Mouse (Mus musculus) forebrain, embryonic 13.5 days (tissue): ENCODE measurements at regions not wholly inside any gene's neighbourhood (a gene's known extent, or its start where the extent isn't known, plus 50 kb on each side); places are given as distances from the start of the nearest gene placed in this dataset.
A peak's percentile ranks its signal among the peaks of the same experiment; 100 is the strongest.
"Not testable (repeated sequence)": the region's sequence is repeated elsewhere in the genome, so short reads cannot be mapped to it uniquely, and the experiment has no call there.

ENCODE experiments used
- ATAC-seq: fragments of 200-750 bp; cut with Nextera tagmentation; 2 replicates; pipeline ENCODE4 v1.8.0; 2017
- H3K27ac ChIP-seq: fragments of 300-500 bp; sonication (generic); 2 replicates; pipeline ENCODE4 v1.5.1; 2015; ENCODE audit warnings: inconsistent platforms, mild to moderate bottlenecking, moderate library complexity
- H3K27me3 ChIP-seq: fragments of 300-500 bp; sonication (generic); 2 replicates; pipeline ENCODE4 v1.6.1; 2015; ENCODE audit warnings: mild to moderate bottlenecking, inconsistent platforms
- H3K36me3 ChIP-seq: fragments of 300-500 bp; sonication (generic); 2 replicates; pipeline ENCODE4 v1.6.1; 2015; ENCODE audit warnings: mild to moderate bottlenecking, inconsistent platforms; ENCODE audit not compliant: poor library complexity, severe bottlenecking
- H3K4me1 ChIP-seq: fragments of 300-500 bp; sonication (generic); 2 replicates; pipeline ENCODE4 v1.6.1; 2015; ENCODE audit warnings: inconsistent platforms
- H3K4me2 ChIP-seq: fragments of 300-500 bp; sonication (generic); 2 replicates; pipeline ENCODE4 v1.6.1; 2015; ENCODE audit warnings: inconsistent platforms, mild to moderate bottlenecking, moderate library complexity
- H3K4me3 ChIP-seq: fragments of 300-500 bp; sonication (generic); 2 replicates; pipeline ENCODE4 v1.5.1; 2015; ENCODE audit warnings: mild to moderate bottlenecking, inconsistent platforms
- H3K9ac ChIP-seq: fragments of 300-500 bp; sonication (generic); 2 replicates; pipeline ENCODE4 v1.6.1; 2015; ENCODE audit warnings: mild to moderate bottlenecking, inconsistent platforms
- H3K9me3 ChIP-seq: fragments of 300-500 bp; sonication (generic); replicated peaks from 2 replicates; pipeline ENCODE4 v1.6.1; 2016; ENCODE audit warnings: inconsistent platforms
- WGBS: fragments of 180-500 bp; shearing (Covaris S2); methylation state at CpG from one replicate; pipeline ENCODE4 v1.1.7; 2015; 5-methylcytosine and 5-hydroxymethylcytosine counted together

GRCm38 (mm10) chr1:157875006-157875405 is 368.5 kb downstream of the Sec16b start:
- H3K4me2 ChIP-seq: no peak overlapping the region
- no peak for ATAC-seq
- H3K4me1 ChIP-seq: peaks cover 10% of the 10 kb centered on the region; the same call in 1 of the 2 replicates
- H3K27ac ChIP-seq: no peak overlapping the region
- 60% methylated on average over 2 of the region's 2 CpGs for WGBS
- H3K4me3 ChIP-seq: no peak overlapping the region
- no peaks in the 10 kb centered on the region for H3K36me3 ChIP-seq
- no peaks in the 10 kb centered on the region for H3K9me3 ChIP-seq
- no peaks in the 10 kb centered on the region for H3K27me3 ChIP-seq
- H3K9ac ChIP-seq: no peak overlapping the region

- H3K4me1 ChIP-seq: peaks cover 10% of the 10 kb centered on the region; the same call in 1 of the 2 replicates
- H3K9ac ChIP-seq, ATAC-seq, H3K27me3 ChIP-seq, H3K4me3 ChIP-seq, H3K36me3 ChIP-seq, H3K4me2 ChIP-seq, H3K9me3 ChIP-seq, H3K27ac ChIP-seq: not testable (repeated sequence)
- 95% methylated on average over 2 of the region's 4 CpGs for WGBS
Observed at GRCm38 (mm10) chr1:157877117-157877516, 370.6 kb downstream of the Sec16b start.

GRCm38 (mm10) chr1:157887146-157887545 is 380.6 kb downstream of the Sec16b start:
- Histone ChIP-seq H3K9ac (no peak overlapping the region), H3K4me3 (no peak overlapping the region), H3K9me3 (no peaks in the 10 kb centered on the region), H3K27me3 (no peaks in the 10 kb centered on the region), H3K4me1 (peaks cover 17% of the 10 kb centered on the region), H3K36me3 (no peaks in the 10 kb centered on the region), H3K27ac (no peak overlapping the region), H3K4me2 (no peak overlapping the region)
- ATAC-seq: no peak
- 33% methylated on average over 1 of the region's 1 CpGs for WGBS

GRCm38 (mm10) chr1:157888573-157888972 is 382.0 kb downstream of the Sec16b start:
- Histone ChIP-seq H3K9me3 (no peaks in the 10 kb centered on the region), H3K36me3 (no peaks in the 10 kb centered on the region), H3K27ac (peak overlapping the region; percentile 54; the same call in 1 of the 2 replicates), H3K4me2 (no peak overlapping the region), H3K4me3 (no peak overlapping the region), H3K27me3 (no peaks in the 10 kb centered on the region), H3K4me1 (peaks cover 23% of the 10 kb centered on the region), H3K9ac (no peak overlapping the region)
- peak; percentile 90 for ATAC-seq
- whole genome bisulfite sequencing: 87% methylated on average over 7 of the region's 7 CpGs

GRCm38 (mm10) chr1:157906168-157906567 is 399.6 kb downstream of the Sec16b start:
- ATAC-seq: no peak
- no peak overlapping the region for H3K27ac ChIP-seq
- H3K4me2 ChIP-seq: no peak overlapping the region
- 84% methylated on average over 2 of the region's 2 CpGs for WGBS
- no peaks in the 10 kb centered on the region for H3K27me3 ChIP-seq
- no peaks in the 10 kb centered on the region for H3K36me3 ChIP-seq
- no peaks in the 10 kb centered on the region for H3K9me3 ChIP-seq
- H3K9ac ChIP-seq: no peak overlapping the region
- no peak overlapping the region for H3K4me3 ChIP-seq
- no peaks in the 10 kb centered on the region for H3K4me1 ChIP-seq

GRCm38 (mm10) chr1:157937800-157938348 is 418.3 kb downstream of the Brinp2 start:
- H3K27me3 ChIP-seq: no peaks in the 10 kb centered on the region
- no peak overlapping the region for H3K4me3 ChIP-seq
- peaks cover 33% of the 10 kb centered on the region for H3K4me1 ChIP-seq
- peak overlapping the region; percentile 57; the same call in 1 of the 2 replicates for H3K27ac ChIP-seq
- no peaks in the 10 kb centered on the region for H3K9me3 ChIP-seq
- no peak overlapping the region for H3K4me2 ChIP-seq
- WGBS: 26% methylated on average over 1 of the region's 1 CpGs
- no peaks in the 10 kb centered on the region for H3K36me3 ChIP-seq
- H3K9ac ChIP-seq: no peak overlapping the region
- peak; percentile 84 for ATAC-seq

- no peaks in the 10 kb centered on the region for H3K27me3 ChIP-seq
- 70% methylated on average over 1 of the region's 1 CpGs for WGBS
- peak; percentile 62; the same call in 1 of the 2 replicates for ATAC-seq
- H3K36me3 ChIP-seq: no peaks in the 10 kb centered on the region
- no peak overlapping the region for H3K9ac ChIP-seq
- H3K27ac ChIP-seq: peak overlapping the region; percentile 48; the same call in 1 of the 2 replicates
- no peak overlapping the region for H3K4me2 ChIP-seq
- no peaks in the 10 kb centered on the region for H3K9me3 ChIP-seq
- H3K4me1 ChIP-seq: peaks cover 33% of the 10 kb centered on the region
- no peak overlapping the region for H3K4me3 ChIP-seq
Observed at GRCm38 (mm10) chr1:157939516-157939915, 416.6 kb downstream of the Brinp2 start.

GRCm38 (mm10) chr1:157940331-157940758 is 415.8 kb downstream of the Brinp2 start:
- Histone ChIP-seq H3K4me3 (no peak overlapping the region), H3K4me1 (peaks cover 33% of the 10 kb centered on the region), H3K9me3 (no peaks in the 10 kb centered on the region), H3K9ac (no peak overlapping the region), H3K36me3 (no peaks in the 10 kb centered on the region), H3K27ac (peak overlapping the region; percentile 88), H3K27me3 (no peaks in the 10 kb centered on the region), H3K4me2 (no peak overlapping the region)
- 23% methylated on average over 3 of the region's 3 CpGs for WGBS
- peak; percentile 78 for ATAC-seq

- Histone ChIP-seq H3K4me1 (no peaks in the 10 kb centered on the region), H3K36me3 (no peaks in the 10 kb centered on the region), H3K9me3 (no peaks in the 10 kb centered on the region), H3K27me3 (no peaks in the 10 kb centered on the region), H3K4me2 (no peak overlapping the region), H3K27ac (no peak overlapping the region), H3K9ac (no peak overlapping the region), H3K4me3 (no peak overlapping the region)
- no peak for ATAC-seq
- 53% methylated on average over 4 of the region's 4 CpGs for WGBS
Observed at GRCm38 (mm10) chr1:157957506-157957905, 398.6 kb downstream of the Brinp2 start.

GRCm38 (mm10) chr1:157964461-157964860 is 391.7 kb downstream of the Brinp2 start:
- H3K27ac ChIP-seq: no peak overlapping the region
- ATAC-seq: peak; percentile 50; the same call in 1 of the 2 replicates
- WGBS: 64% methylated on average over 3 of the region's 3 CpGs
- H3K27me3 ChIP-seq: no peaks in the 10 kb centered on the region
- no peaks in the 10 kb centered on the region for H3K9me3 ChIP-seq
- H3K4me1 ChIP-seq: peaks cover 11% of the 10 kb centered on the region
- H3K36me3 ChIP-seq: no peaks in the 10 kb centered on the region
- no peak overlapping the region for H3K4me3 ChIP-seq
- H3K9ac ChIP-seq: no peak overlapping the region
- H3K4me2 ChIP-seq: no peak overlapping the region

- no peak overlapping the region for H3K9ac ChIP-seq
- H3K36me3 ChIP-seq: no peaks in the 10 kb centered on the region
- WGBS: 7% methylated on average over 6 of the region's 6 CpGs
- peak overlapping the region; percentile 75 for H3K27ac ChIP-seq
- ATAC-seq: peak; percentile 96
- H3K4me2 ChIP-seq: peak overlapping the region; percentile 24; the same call in 1 of the 2 replicates
- H3K4me1 ChIP-seq: peaks cover 32% of the 10 kb centered on the region
- H3K27me3 ChIP-seq: no peaks in the 10 kb centered on the region
- H3K9me3 ChIP-seq: no peaks in the 10 kb centered on the region
- no peak overlapping the region for H3K4me3 ChIP-seq
Observed at GRCm38 (mm10) chr1:157969635-157970111, 386.5 kb downstream of the Brinp2 start.

- H3K27ac ChIP-seq: no peak overlapping the region
- no peaks in the 10 kb centered on the region for H3K36me3 ChIP-seq
- H3K4me3 ChIP-seq: no peak overlapping the region
- 65% methylated on average over 10 of the region's 10 CpGs for WGBS
- peaks cover 37% of the 10 kb centered on the region for H3K4me1 ChIP-seq
- no peak overlapping the region for H3K4me2 ChIP-seq
- ATAC-seq: no peak
- no peaks in the 10 kb centered on the region for H3K9me3 ChIP-seq
- no peaks in the 10 kb centered on the region for H3K27me3 ChIP-seq
- no peak overlapping the region for H3K9ac ChIP-seq
Observed at GRCm38 (mm10) chr1:157973373-157974232, 382.5 kb downstream of the Brinp2 start.
